Mouse (Mus musculus): ENCODE measurements around the gene Rsu1.
A peak's percentile ranks its signal among the peaks of the same experiment; 100 is the strongest.

Gene Rsu1

DNA sequence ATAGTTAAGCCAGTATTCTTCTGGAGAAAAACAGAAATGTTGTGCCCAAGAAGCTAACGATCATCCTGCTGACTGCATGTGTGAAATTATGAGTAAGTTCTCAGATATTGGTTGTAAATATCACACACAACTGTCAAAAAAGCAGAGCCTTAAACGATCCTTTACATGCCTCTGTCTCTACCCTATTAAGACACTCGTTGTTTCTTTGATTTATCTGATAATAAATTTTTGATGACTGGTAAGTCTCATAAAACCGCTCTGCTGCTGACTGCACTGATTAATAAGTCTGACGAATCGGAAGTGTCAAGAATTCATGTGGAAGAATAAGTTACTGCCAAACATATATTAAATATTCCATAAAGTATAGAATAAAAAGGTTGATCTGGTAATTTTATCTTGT is 126.0 kb downstream of the Rsu1 start:
- DNase-seq = no peak

DNA sequence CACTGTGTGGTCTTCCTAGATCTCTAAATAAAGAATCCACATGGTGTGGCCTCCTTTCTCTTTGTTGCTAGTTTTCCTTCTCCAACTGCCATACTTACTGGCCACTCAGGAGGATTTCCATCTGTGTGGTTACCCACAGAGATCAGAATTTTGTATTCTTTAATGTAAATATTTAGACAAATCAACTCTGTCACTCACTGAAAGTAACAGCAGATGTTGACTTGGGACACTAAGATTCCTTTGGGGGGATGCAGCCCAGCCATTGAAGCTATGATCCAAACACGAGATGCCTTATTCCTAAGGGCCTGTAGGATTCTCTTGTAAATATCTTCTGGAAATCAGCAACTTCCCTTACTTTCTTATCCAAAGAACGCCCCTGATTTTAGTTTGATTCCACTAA is 136.3 kb downstream of the Rsu1 start:
- no peak for DNase-seq

DNA sequence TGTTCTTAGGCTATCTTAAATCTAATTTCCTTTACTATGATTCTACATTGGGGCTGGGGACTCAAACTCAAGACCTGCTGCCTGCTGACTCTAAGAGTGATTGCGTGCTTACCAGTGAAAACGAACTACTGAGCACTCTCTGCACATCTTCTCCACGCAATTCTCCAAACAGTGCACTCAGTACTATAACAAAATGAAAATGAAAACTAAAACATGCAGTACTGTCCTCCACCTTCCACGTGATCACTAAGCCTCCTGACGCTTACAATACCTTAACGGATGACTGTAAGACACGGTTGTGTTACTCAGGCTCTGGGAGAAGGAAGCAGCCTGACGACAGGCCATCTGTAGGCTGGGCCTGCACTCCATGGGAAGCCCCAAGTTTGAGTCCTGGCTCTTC is 138.4 kb downstream of the Rsu1 start:
- DNase-seq = no peak

DNA sequence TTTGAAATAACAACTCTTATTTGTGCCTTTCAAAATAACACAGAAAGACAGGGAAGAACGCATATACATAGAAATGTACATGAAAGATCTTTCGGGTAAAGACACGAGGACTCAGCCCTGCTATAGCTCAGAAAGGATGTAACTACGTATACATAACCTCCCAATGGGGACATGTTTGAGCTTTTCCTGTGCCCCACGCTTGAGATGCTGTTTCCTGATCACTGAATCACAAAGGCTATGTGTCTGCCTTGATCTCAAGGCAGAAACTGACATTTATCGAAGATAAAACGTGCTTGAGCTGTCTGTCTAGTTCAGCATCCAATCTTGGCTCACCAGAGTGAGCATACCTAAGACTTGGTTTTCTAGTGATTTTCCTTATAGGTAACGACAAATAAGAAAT is 138.8 kb downstream of the Rsu1 start:
- DNase-seq = no peak

DNA sequence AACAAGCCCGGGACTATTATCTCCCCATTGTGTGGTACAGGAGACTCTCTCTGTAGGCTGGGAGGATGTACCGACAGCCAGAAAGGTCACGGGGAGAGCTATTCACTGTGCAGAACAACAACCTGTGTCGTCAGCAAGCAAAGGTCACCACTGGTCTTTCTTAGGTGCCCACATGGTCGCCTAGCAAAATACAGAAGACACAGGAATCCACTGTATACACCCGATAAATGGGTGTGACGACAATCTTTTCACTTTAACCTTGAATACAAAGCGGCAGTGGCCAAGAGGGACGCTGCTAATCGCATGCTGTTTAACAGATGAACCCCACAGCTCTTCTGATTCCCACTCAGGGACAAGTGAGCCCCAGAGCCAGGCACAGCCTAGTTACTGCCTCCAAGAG is 141.4 kb downstream of the Rsu1 start:
- DNase-seq = no peak

DNA sequence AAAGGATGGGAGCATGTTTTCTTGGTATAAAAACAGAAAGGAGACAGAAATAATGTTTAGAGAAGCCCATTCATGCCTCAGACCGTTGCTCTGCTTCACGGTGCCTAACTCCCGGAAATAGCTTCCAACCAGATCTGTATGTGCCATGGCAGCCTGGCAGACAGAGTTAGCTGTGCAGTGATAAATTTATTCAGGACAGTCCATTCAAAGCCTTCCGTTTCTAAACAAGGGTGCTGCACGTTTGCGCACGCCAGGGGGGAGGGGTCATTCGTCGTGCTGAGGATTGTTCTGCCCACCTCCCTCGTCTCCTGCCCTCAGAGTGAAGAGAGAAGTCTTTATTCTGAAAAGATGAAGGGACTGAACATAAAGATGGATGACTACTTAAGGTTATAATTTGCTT is 141.9 kb downstream of the Rsu1 start:
- no peak for DNase-seq

DNA sequence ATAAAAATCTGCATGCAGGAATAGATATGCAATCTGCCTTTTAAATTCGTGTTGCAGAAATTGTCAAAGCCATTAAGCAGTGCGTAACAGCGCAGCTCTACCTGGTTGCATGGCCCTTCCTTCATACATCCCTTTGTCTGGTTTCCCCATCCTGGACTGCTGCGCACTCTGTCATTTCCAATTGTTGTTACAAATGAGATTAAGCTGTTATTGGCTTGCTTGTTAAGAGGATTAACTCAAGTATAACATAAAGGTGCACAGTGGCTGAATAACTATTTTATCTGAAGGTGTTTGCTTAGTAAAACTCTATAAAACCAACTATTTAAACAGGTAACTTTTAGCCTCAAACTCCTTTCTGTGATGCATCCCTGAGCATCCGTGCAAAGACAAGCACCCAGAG is 150.8 kb downstream of the Rsu1 start:
- no peak for DNase-seq

DNA sequence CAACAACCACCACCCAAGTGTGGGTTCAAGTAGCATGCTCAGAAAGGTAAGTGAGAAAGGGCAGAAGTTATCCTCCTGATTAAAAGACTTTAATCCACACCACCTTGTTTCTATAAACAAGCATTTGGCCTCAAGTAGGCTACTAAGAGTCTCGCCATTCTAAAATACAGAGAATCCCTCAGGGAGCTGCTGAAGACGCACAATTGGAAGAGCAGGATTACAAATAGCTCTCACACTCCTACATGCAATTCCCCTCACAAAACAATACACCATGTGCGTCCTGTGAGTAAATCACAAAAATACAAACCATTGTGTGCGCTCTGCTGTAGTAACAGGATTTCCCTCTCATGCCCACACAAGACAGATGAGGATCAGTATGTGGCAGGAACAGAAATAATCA is 153.3 kb downstream of the Rsu1 start:
- no peak for DNase-seq

DNA sequence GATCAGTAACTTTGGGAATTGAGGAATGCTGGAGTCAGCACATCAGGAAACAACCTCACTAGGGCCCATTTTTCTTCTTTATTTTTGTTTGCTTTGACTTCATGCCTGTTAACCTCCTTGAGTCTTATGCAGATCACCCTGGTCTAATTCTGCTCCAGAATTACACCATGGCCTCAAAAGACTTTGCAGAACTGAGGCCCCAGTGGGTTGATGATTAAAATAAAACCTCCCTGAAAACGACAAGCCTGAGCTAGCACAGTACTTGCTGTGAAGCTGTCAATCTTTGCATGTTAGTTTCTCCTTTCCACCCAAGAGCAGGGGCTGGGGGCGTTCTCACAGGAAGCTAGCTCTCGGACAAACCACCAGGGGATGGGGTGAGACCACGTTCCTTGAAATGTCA is 164.7 kb downstream of the Rsu1 start:
- DNase-seq = no peak

DNA sequence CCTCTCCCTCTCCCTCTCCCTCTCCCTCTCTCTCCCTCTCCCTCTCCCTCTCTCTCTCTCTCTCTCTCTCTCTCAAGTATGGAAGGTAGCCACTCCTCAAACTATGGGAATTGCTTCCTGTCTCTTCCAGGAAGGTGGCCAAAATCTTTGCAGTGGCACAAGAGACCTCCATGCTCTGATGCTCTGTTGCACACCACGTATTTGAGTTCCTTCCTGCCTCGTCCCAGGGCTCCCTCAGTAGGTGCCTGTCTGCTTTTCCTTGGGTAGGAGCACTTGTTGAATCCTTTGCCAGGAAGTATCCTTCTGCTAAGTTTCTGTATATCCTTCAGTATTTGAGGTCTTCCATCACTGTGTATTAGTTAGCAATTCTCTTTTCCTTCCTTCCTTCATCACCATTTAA is 166.8 kb downstream of the Rsu1 start:
- no peak for DNase-seq

DNA sequence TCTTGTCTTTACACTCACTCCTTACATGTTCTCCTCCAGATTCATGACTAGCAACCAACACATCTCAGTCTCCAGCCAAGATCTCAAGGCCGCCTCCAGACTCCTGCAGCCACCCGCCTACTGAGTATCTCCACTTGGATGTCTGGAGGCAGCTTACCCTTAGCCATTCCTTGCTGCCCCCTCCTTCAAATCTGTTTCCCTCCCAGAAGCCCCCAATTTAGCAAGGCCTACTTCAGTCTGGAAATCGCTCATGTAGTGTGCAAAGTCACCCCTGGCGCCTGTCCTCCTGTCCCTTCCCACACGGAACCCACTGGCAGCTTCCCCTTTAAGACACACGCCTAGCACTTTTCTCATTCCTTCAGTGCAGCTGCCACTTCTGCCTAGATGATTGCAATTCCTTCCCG is 167.4 kb downstream of the Rsu1 start:
- DNase-seq = no peak

DNA sequence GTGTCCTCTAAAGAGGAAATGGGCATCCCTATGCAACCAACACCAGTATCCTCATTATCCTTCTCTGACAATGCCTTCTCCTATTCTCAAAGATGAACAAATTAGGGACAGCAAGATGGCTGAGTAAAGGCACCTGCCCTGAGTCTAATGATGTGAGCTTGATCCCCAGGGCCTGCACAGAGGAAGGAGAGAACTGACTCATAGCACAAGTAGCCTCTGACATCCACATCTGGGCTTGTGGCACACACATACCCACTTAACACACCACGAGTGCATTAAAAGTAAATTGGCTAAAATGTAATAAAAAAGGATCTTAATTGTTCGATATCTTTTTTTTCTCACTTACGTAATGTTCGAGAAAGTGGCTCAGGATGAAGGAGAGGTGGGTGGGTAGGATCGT is 177.2 kb downstream of the Rsu1 start:
- DNase-seq = no peak

DNA sequence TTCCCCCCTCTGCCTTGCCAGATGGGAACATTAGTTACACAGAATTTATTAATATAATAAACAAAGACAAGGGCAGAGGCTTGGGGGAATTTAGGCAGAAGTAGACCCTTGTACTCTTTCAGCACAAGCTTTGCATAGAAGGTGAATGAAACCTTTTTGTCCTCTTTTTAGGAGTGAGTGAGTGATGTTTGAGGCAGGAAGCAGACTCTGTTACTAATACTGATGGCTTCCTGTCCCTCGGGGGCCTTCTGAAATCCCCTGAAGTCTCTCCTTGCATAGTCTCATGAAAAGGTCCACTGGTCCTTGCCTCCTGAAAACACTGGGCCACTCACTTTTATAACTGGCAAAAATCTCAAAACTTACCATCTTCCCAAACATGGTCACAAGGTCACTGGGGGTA is 177.6 kb downstream of the Rsu1 start:
- no peak for DNase-seq

DNA sequence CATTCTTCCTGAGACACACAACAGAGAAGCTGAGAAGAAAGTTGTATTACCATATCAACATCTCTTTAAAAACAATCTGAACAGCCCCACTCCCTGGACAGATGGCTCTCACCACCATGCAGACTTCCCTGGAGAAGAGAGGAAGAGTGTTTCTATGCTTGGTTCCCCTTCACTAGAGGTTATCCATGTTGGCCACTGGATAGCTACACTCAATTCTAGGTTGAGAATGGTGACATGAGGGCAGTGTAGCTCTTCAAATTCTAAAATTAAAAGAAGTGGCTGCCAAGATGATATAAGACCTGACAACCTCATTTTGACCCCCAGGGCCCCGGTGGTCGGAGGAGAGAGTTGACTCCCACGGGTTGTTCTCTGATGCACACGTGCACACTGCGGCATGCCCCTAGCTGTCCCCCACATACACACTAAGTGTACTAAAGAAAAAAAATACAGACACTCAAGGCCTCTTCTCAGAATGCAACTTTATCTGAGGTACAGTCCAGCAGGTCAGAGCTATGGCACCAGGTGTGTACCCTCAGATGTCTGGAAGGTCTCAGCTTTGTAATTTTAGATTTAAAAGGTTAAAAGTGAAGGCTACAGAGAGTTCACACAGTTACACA is 179.7 kb downstream of the Rsu1 start:
- no peak for DNase-seq

DNA sequence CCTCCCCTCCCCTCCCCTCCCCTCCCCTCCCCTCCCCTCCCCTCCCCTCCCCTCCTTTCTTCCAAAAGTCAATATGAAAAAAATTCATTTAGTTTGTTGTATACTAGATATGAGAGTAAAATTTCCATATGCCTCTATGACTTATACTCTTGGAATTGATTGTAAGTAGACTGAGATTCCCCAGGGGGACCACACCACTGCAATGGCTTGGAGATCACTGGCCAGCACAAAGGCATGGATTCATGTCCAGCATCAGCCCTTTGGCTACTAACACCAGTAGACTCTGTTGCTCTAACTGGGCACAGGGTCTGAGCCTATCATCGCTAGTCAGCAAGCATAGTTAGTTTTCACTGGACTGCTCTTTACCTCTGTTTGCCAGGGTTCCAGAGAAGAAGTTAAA is 180.4 kb downstream of the Rsu1 start:
- DNase-seq = no peak

DNA sequence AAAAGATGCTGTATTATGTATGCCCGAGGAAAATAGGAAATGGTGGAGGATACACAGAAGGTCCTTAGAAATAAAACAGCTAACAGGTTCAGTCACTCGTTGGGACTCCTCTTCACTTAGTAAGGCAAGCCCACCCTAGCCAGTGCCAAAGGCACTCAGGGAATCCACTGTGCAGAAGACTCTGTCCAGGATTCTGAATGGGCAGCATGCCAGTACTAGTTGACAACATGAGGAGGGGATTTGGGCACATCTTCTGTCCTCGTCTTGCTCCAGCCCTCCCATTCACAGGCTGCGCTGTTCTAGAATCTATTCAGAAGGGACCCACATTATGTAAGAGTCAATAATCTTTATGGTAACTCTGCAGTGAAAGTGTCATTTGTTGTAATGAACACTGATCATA is 181.4 kb downstream of the Rsu1 start:
- no peak for DNase-seq

DNA sequence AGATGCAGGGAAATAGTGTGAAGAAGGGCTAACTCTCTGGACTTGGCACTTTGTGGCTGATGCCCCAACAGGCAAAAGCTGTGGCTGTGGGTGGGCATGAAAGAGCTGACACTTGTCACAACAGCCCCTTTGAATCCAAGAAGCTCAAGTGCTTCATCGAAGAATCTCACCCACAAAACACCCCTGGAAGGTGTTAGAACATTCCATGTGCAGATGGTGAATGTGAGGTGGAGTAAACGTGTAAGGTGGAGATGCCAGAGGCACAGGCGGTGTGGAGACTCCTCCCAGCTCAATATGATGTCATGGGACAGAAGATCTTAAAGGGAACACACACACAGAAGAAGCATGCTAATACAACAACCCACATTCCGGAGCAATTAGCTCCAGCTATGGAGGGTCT is 182.9 kb downstream of the Rsu1 start:
- DNase-seq = no peak

DNA sequence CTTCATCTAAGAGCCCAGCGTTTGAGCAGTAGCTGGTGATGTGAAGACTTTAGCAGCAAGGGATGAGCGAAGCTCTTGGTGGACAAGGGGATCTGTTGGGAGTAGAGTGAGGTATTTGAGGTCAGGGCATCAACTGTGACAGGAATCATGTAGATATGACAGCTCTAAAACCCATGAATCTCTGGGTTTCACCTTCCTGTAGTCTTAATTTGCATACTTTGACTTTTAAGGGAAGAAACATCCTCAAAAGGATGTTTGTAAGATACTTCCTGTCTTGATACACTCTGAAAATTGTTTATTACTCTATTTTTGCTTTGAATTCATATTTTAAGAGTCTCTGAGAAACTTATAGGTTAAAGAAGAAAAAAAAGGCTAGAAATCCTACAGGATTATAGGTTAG is 183.4 kb downstream of the Rsu1 start:
- DNase-seq = no peak

DNA sequence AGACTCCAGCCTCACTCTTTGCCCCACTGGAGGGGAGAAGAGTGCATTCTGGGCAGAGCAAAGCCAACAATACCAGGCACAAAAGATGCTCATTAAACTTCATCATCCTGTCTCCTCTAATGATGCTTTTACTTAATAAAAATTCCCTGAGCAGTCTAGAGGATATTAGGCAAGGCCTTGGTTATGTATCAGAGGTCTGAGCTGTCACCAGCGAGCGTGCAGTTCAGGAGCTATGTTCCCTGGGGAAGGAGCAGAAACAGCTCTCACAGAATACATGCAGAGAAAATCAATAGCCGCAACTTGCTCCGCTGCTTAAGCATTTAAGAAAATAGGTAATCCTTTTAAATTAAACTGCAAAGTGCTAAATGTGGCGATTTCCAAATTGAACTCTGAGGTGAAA is 187.0 kb downstream of the Rsu1 start:
- DNase-seq = no peak

DNA sequence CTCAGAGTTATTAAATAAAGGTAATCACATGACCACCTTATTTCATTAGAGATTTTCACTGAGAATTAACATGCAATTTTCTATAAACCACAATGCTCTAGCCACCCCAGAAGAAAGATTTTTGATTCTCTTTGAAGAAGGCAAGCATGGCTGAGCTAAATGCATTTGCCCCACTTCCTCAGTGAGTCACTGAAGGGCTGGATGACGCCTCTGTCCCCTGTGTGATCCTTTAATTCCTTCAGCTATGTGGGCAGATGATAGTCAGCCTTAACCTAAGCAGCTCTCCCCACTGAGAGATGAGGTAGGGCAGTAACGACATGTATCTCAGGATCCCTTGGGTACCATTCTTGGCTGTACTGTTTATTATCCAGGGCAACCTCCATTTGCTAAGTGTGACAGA is 190.7 kb downstream of the Rsu1 start:
- DNase-seq = no peak

DNA sequence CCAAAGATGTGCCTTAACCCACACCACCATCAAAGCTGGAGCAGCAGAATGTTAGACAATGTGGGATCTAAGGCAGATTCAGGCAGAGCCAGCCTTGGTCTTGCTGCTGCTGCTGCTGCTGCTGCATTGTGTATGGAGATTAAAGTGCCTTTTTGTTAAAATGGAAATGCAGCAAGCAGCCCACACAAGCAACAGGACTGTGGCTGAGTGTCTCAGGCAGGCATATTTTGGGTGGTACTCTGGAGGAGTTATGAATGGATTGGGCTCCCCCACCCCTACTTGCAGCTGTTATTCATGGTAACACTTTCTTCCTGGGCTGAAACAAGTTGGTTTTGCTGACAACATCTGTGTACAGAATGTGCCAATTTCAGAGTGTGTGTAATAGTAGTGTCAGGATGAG is 199.0 kb downstream of the Rsu1 start:
- DNase-seq = no peak

DNA sequence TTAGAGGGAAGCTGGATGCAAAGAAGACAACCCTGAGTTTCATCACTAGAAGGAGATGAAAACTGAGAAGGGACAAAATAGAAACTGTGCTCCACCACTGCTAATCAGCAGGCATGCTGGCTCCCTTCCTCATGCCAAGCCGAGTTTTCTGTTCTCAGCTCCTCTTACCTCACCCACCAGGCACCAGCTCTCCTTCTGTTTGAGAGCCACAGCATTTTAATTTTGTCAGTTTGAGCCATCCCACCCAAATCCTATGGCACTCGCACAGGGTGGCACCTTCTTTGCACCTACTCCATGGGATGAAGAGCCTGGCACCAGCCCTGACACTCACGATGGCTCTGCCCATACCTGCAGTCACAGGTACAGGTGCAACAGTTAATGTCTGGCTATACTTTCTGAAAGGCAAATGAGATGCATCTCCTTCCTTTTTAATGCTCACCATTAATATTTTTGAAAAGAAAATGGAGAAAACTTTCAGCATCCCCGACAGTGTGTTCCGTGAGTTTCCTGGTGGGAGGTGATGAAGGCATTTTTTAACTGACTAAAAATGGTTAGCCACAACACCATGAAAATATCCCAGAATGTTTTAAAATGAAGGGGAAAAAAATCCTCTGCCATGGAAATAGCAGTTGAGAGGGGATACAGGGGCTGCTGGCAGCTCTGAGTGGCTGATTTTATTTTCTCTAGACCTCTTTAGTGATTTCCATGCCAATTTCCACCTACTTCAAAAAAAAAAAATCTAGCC is 210.6 kb downstream of the Rsu1 start:
- no peak for DNase-seq

DNA sequence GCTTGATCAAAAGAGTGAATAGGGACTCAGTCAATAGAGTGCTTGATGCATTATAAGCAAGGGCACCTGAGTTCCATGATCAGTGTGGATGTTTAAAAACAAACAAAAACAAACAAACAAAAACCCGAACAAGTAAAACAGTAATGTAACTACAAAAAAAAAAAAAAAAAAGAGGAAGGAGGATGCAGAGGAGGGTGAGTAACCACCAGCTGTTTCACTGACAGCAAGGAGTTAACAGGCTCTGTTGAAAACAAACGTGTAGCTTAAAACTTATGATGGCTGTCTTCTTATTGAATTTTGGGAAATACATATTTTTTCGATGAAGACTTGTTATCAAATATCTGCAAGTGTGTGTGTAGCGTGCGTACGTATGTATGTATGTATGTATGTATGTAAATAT is 222.6 kb downstream of the Rsu1 start:
- DNase-seq = no peak

DNA sequence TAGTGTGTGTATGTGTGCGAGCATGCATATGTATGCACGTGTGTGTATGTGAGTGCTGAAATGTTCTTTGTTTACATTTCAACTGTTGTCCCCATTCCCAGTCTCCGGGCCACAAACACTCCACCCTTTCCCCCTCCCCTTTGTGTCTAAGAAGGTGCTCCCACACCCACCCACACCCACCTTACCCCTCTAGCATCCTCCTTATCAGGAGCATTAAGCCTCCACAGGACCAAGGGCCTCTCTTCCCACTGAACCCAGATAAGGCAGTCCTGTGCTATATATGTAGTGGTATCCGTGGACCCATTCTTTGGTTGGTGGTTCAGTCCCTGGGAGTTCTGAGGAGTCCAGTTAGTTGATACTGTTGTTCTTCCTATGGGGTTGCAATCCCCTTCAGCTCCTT is 226.7 kb downstream of the Rsu1 start:
- DNase-seq = peak; percentile 71

DNA sequence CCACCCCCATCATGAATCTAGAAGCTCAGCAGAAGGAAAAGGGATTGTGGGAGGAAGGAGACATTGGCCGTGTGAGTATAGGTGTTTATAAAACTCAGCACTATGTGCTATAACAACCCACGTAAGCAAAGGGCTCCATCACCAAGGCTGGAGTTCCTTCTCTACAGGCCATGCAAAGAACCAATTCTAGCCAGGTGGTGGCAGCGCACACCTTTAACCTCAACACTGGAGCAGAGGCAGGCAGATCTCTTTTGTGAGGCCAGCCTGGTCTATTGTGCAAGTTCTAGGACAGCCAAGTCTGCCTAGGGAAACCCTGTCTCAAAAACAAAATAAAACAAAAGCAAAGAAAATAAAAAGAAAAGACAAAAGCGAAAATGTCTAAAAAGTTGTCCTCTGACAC is 231.4 kb downstream of the Rsu1 start:
- peak; percentile 12 for DNase-seq

Measured in liver (tissue).